Mouse (Mus musculus) MEL (cell line): ENCODE measurements around the gene Endod1.

Experiments used
- BHLHE40 ChIP-seq: IDR thresholded peaks from 2 replicates; pipeline ENCODE4 v1.6.1; 2012; ENCODE audit warnings: low read depth, mild to moderate bottlenecking, inconsistent platforms, low read length, improper control_type of control experiment, borderline replicate concordance
- CTCF ChIP-seq, 3 experiments: IDR thresholded peaks in 2 of 3; conservative IDR thresholded peaks in 1 of 3; 2 replicates each; pipeline ENCODE4 v1.5.1; 2011 to 2012; ENCODE audit warnings: low read length in 3 of 3, low read depth in 2 of 3, mild to moderate bottlenecking in 2 of 3, improper control_type of control experiment in 1 of 3, inconsistent platforms in 1 of 3, mixed read lengths in 1 of 3, moderate library complexity in 1 of 3; ENCODE audit not compliant: control insufficient read depth in 1 of 3, insufficient read depth in 1 of 3, poor library complexity in 1 of 3, severe bottlenecking in 1 of 3
- EP300 ChIP-seq, 2 experiments: IDR thresholded peaks; 2 replicates each; pipeline ENCODE4 v1.6.1; 2011; ENCODE audit warnings: improper control_type of control experiment in 2 of 2, low read length in 2 of 2, low read depth in 1 of 2, mild to moderate bottlenecking in 1 of 2
- GABPA ChIP-seq: IDR thresholded peaks from 2 replicates; pipeline ENCODE4 v1.6.1; 2012; ENCODE audit warnings: low read depth, mild to moderate bottlenecking, inconsistent platforms, low read length, improper control_type of control experiment, moderate library complexity
- MAX ChIP-seq: IDR thresholded peaks from 2 replicates; pipeline ENCODE4 v1.6.1; 2011; ENCODE audit warnings: low read length, improper control_type of control experiment
- MEF2A ChIP-seq: IDR thresholded peaks from 2 replicates; pipeline ENCODE4 v1.6.1; 2014; ENCODE audit warnings: low read depth, mild to moderate bottlenecking, inconsistent platforms, low read length, improper control_type of control experiment; ENCODE audit not compliant: poor library complexity, insufficient replicate concordance, severe bottlenecking; ENCODE audit errors: extremely low read depth
- MXI1 ChIP-seq: IDR thresholded peaks from 2 replicates; pipeline ENCODE4 v1.6.1; 2011; ENCODE audit warnings: mild to moderate bottlenecking, low read depth, low read length, improper control_type of control experiment
- POLR2A ChIP-seq, 2 experiments: IDR thresholded peaks; 2 replicates each; pipeline ENCODE4 v1.6.1; 2011 to 2012; ENCODE audit warnings: low read length in 2 of 2, mild to moderate bottlenecking in 2 of 2, control low read depth in 1 of 2, improper control_type of control experiment in 1 of 2, low read depth in 1 of 2, moderate library complexity in 1 of 2; ENCODE audit not compliant: control insufficient read depth in 1 of 2, insufficient read depth in 1 of 2, poor library complexity in 1 of 2
- POLR2AphosphoS5 ChIP-seq: IDR thresholded peaks from 2 replicates; pipeline ENCODE4 v1.6.1; 2012; ENCODE audit warnings: low read depth, borderline replicate concordance, mild to moderate bottlenecking, inconsistent platforms, low read length, moderate library complexity, mixed read lengths
- SMC3 ChIP-seq: IDR thresholded peaks from 2 replicates; pipeline ENCODE4 v1.6.1; 2011; ENCODE audit warnings: low read depth, low read length, improper control_type of control experiment
- TCF12 ChIP-seq: IDR thresholded peaks from 2 replicates; pipeline ENCODE4 v1.6.1; 2014; ENCODE audit warnings: low read depth, mild to moderate bottlenecking, inconsistent platforms, low read length, improper control_type of control experiment, moderate library complexity
- ZC3H11A ChIP-seq: IDR thresholded peaks from 2 replicates; pipeline ENCODE4 v1.6.1; 2012; ENCODE audit warnings: low read depth, mild to moderate bottlenecking, inconsistent platforms, low read length, improper control_type of control experiment
- ZNF384 ChIP-seq: IDR thresholded peaks from 2 replicates; pipeline ENCODE4 v1.6.1; 2012; ENCODE audit warnings: low read depth, mild to moderate bottlenecking, inconsistent platforms, low read length, improper control_type of control experiment

- no peak for TF ChIP-seq SMC3
- TF ChIP-seq TCF12, result no peak
- no peak; the same call in 1 of the 2 replicates for TF ChIP-seq ZC3H11A
- TF ChIP-seq POLR2A (IDR thresholded peaks at IDR 0.05; ENCODE audit: control insufficient read depth in 1 of 2, insufficient read depth in 1 of 2, low read depth in 1 of 2, low read length in 2 of 2, poor library complexity in 1 of 2), result no peak
- TF ChIP-seq CTCF (IDR thresholded peaks at IDR 0.05 in 2 of 3, conservative IDR thresholded peaks at IDR 0.05 in 1 of 3; ENCODE audit: control insufficient read depth in 1 of 3, insufficient read depth in 1 of 3, low read depth in 2 of 3, low read length in 3 of 3, poor library complexity in 1 of 3, severe bottlenecking in 1 of 3), result no peak
- peak; percentile 44 to 63; a peak in 3 of 4 replicates for TF ChIP-seq EP300 (IDR thresholded peaks at IDR 0.05; ENCODE audit: low read depth in 1 of 2, low read length in 2 of 2)
- TF ChIP-seq MEF2A, result no peak
- TF ChIP-seq ZNF384, result no peak
- TF ChIP-seq GABPA, result no peak
- TF ChIP-seq POLR2AphosphoS5, result no peak
- TF ChIP-seq MXI1, result no peak
- no peak for TF ChIP-seq MAX
- TF ChIP-seq BHLHE40, result no peak
Observed at GRCm38 (mm10) chr9:14406056-14406455, 24.7 kb upstream of the Endod1 start.
